ENCODE assay signal across 16 mouse cellular contexts in genomic region chr2:165600926-165601325, GRCm38 (mm10). TPM values are rescaled to one million over a fixed set of nuclear protein-coding genes. Genes with fewer than 3 reads are reported as not detected.
DNase-seq lines count a peak whose midpoint lies in the region; ATAC-seq and TF ChIP-seq lines count a peak whose summit lies in the region.
"Had no signal": no experiment of that assay in that cellular context is flagged by ENCODE, and none has a peak within 500 bp of the region (broad histone marks: within the 10 kb centered on the region; RNA-seq: fewer than 3 reads in every experiment).

No protein-coding gene starts in this region.

- no peaks in the 10 kb centered on the region for H3K9me3 ChIP-seq in embryonic facial prominence, embryonic 15.5 days (replicated peaks)
- no peaks in the 10 kb centered on the region for H3K9me3 ChIP-seq in liver, postnatal 0 days (ENCODE audit: low read length)
- H3K9me3 ChIP-seq: midbrain, embryonic 15.5 days had no signal

- peaks cover 46% of the 10 kb centered on the region for H3K4me1 ChIP-seq in embryonic facial prominence, embryonic 15.5 days
- no peaks in the 10 kb centered on the region for H3K4me1 ChIP-seq in liver, postnatal 0 days (ENCODE audit: insufficient read depth)

- H3K4me3 ChIP-seq in gastrocnemius, adult 2 months: no peak overlapping the region
- H3K4me3 ChIP-seq in embryonic facial prominence, embryonic 15.5 days (replicated peaks): no peak overlapping the region
- no peak overlapping the region for H3K4me3 ChIP-seq in liver, postnatal 0 days (ENCODE audit: low read depth, low read length)
- H3K4me3 ChIP-seq: midbrain, embryonic 15.5 days had no signal

- TF ChIP-seq CTCF in gastrocnemius, adult 2 months (IDR thresholded peaks at IDR 0.05): no peak
- TF ChIP-seq CTCF in Patski (IDR thresholded peaks at IDR 0.05): no peak
- TF ChIP-seq CTCF in liver, postnatal 0 days (IDR thresholded peaks at IDR 0.05; ENCODE audit: low read depth): no peak

- H3K36me3 ChIP-seq in embryonic facial prominence, embryonic 15.5 days: no peaks in the 10 kb centered on the region
- H3K36me3 ChIP-seq in liver, postnatal 0 days (replicated peaks; ENCODE audit: insufficient read depth, low read length): no peaks in the 10 kb centered on the region
- H3K36me3 ChIP-seq: midbrain, embryonic 15.5 days had no signal

- no peak overlapping the region for H3K9ac ChIP-seq in embryonic facial prominence, embryonic 15.5 days
- no peak overlapping the region for H3K9ac ChIP-seq in liver, postnatal 0 days (replicated peaks)
- H3K9ac ChIP-seq: midbrain, embryonic 15.5 days had no signal

- in situ Hi-C loops in Patski (cut with MboI; ENCODE audit: low pct_unique_long_range_greater_than_20kb): no loop called here

- CTCF ChIA-PET in Patski (lab: Charles Lee): interaction anchor here (1.4 kb wide), 1 partner anchor 25 kb away, joined by 3 read pairs; no protein-coding TSS in a partner anchor

- H3K4me2 ChIP-seq in embryonic facial prominence, embryonic 15.5 days (replicated peaks): peak overlapping the region; percentile 24
- no peak overlapping the region for H3K4me2 ChIP-seq in liver, postnatal 0 days (ENCODE audit: low read depth, low read length)
- H3K4me2 ChIP-seq: midbrain, embryonic 15.5 days had no signal

- no peak for DNase-seq in gastrocnemius, adult 2 months
- DNase-seq in gastrocnemius, adult 18-20 months (ENCODE audit: low spot score): no peak
- peak; percentile 44 for DNase-seq in Patski (ENCODE audit: low read depth, low spot score)
- peak; percentile 8 for DNase-seq in lung, postnatal 10 days
- no peak for DNase-seq in cerebellum, adult 18-20 months
- DNase-seq in liver, postnatal 0 days: no peak
- DNase-seq in gastrocnemius, postnatal 36 days: no peak
- DNase-seq: adrenal gland, postnatal 14 days; cerebellum, postnatal 36 days; heart, adult 18-20 months; heart, postnatal 14 days; kidney, postnatal 10 days; right cerebral cortex, adult 18-20 months; spleen, adult 18-20 months had no signal

- TF ChIP-seq EP300 in liver, postnatal 0 days (IDR thresholded peaks at IDR 0.05; ENCODE audit: low read depth): no peak

- no peak for ATAC-seq in Patski
- no peak for ATAC-seq in embryonic facial prominence, embryonic 15.5 days (ENCODE audit: insufficient number of reproducible peaks, low FRiP score, low TSS enrichment, low read depth)
- ATAC-seq in liver, postnatal 0 days: no peak
- ATAC-seq: midbrain, embryonic 15.5 days had no signal

- POLR2A ChIA-PET in Patski (lab: Charles Lee): interaction anchor here (1.7 kb wide), 1 partner anchor 28 kb away, joined by 3 read pairs; no protein-coding TSS in a partner anchor

- intact Hi-C loops in gastrocnemius, adult 2 months (cut with DNase I): no loop called here
- intact Hi-C loops in gastrocnemius, postnatal 36 days (cut with DNase I): loop anchor here (5.0 kb wide), 1 partner anchor 69 kb away; no protein-coding TSS in a partner anchor

- peak overlapping the region; percentile 58 for H3K27ac ChIP-seq in gastrocnemius, adult 2 months
- peak overlapping the region; percentile 61 for H3K27ac ChIP-seq in embryonic facial prominence, embryonic 15.5 days (replicated peaks)
- H3K27ac ChIP-seq in liver, postnatal 0 days (ENCODE audit: low read depth): no peak overlapping the region
- H3K27ac ChIP-seq: midbrain, embryonic 15.5 days had no signal

- 18% methylated on average over 13 of the region's 13 CpGs for WGBS in embryonic facial prominence, embryonic 15.5 days
- WGBS in liver, postnatal 0 days (ENCODE audit: insufficient replicate concordance): 46% methylated on average over 13 of the region's 13 CpGs

- H3K27me3 ChIP-seq in Patski: no peaks in the 10 kb centered on the region
- H3K27me3 ChIP-seq in embryonic facial prominence, embryonic 15.5 days: no peaks in the 10 kb centered on the region
- H3K27me3 ChIP-seq in liver, postnatal 0 days (ENCODE audit: insufficient read depth, low read length): peaks cover 22% of the 10 kb centered on the region

RNA-seq across cellular contexts. Expression of gene Eya2, which starts 6.1 kb away (rescaled TPM):
- total RNA-seq in gastrocnemius, adult 2 months (2021): 1 to 10 TPM; 3.0 to 5.8 TPM
- 1 to 10 TPM; 1.1 to 3.5 TPM for total RNA-seq in gastrocnemius, adult 18-20 months (2021)
- 49.2 TPM for polyA plus RNA-seq in Patski (2021)
- polyA plus RNA-seq in embryonic facial prominence, embryonic 15.5 days (2015; fragmentation: Nextera tagmentation; extraction: Ambion mirVana): 24.4 and 25.9 TPM in 2 replicates
- polyA plus RNA-seq in liver, postnatal 0 days (2015; fragmentation: Nextera tagmentation; extraction: Ambion mirVana): 0.20 and 0.25 TPM in 2 replicates
- total RNA-seq in gastrocnemius, postnatal 36 days (2021): 1 to 10 TPM; 3.2 TPM

Comparison
In these comparisons a context has a peak if more than half of its experiments do, and no peak if none do; other contexts are left out.
1. DNase-seq: peak in Patski (single experiment) and lung, postnatal 10 days (single experiment); none in gastrocnemius, adult 2 months (single experiment), gastrocnemius, adult 18-20 months (single experiment), cerebellum, adult 18-20 months (0 of 2), liver, postnatal 0 days (single experiment) and gastrocnemius, postnatal 36 days (0 of 2).